Mouse (Mus musculus) yolk sac, embryonic 10.5 days (tissue): ENCODE results near the gene March1.
"Not testable (repeated sequence)": the region's sequence is repeated elsewhere in the genome, so short reads cannot be mapped to it uniquely, and the experiment has no call there.

Source experiments
- DNase-seq: peaks from one replicate; pipeline ENCODE4 v3.0.0-alpha.2; 2017; ENCODE audit warnings: low spot score

March1 gene

DNA sequence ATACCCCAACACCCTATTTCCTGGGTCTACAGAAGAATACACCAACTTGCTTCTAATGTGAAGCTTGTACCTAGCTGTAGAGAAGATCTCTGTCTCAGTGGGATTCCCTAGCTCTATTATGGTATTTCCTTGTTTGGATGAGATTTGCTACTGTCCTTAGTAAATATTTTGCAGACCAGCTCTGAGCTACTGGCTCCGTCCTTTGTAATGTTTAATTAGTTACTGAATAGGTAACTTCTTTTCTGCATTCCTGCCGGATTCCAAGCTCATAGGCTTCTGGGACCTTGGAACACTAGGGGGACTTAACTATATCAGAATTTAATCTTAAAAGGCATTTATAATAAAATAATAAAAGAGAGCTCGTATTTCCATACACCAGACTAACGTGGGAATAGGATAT is 799.9 kb downstream of the March1 start:
- not testable (repeated sequence) for DNase-seq

GRCm38 (mm10) chr8:66430639-66431038 is 812.9 kb downstream of the March1 start:
- DNase-seq, result no peak

DNA sequence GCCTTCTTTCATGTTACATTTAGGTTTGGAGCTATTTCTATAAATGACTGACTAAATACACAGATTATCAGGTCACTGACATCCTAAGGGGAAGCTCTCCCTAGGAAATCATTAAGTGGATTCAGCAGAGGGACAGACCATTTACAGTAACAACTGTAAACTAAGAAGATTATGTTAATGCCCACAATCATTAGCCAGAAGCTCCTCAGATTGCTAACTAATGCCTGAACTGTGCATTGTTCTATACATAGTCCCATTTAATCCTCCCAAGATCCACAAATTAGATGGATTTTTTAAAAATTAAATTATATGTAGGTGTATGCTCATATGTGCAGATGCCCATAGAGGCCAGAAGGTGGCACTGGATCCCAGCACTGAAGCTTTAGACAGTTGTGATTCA is 815.9 kb downstream of the March1 start:
- DNase-seq, result no peak

- no peak for DNase-seq
These were observed 819.1 kb downstream of the March1 start for GRCm38 (mm10) chr8:66436804-66437203.

- no peak for DNase-seq
These were observed 820.2 kb downstream of the March1 start for GRCm38 (mm10) chr8:66437929-66438328.

GRCm38 (mm10) chr8:66438468-66438867 is 820.8 kb downstream of the March1 start:
- no peak for DNase-seq

GRCm38 (mm10) chr8:66441123-66441522 is 823.4 kb downstream of the March1 start:
- DNase-seq, result no peak

- DNase-seq, result no peak
These were observed 825.1 kb downstream of the March1 start for GRCm38 (mm10) chr8:66442778-66443177.

- DNase-seq, result no peak
These were observed 826.4 kb downstream of the March1 start for GRCm38 (mm10) chr8:66444141-66444540.

DNA sequence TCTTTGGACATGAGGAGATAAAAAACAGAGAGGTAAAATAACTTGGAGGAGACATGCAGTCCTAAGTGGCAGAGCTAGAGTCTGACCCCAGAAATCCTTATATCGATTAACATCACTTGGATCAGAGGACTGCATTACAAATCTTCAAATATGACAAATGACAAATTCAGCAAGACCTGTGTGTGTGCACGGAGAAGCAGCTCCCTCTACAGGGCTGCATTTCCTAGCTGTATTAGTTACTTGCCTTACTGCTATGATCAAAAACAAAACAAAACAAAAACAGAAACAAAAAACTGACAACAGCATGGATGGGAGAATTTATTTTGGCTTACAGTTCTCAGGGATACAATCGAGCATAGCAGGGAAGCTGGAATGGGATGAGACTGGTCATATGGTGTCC is 827.7 kb downstream of the March1 start:
- no peak for DNase-seq

- no peak for DNase-seq
These were observed 833.0 kb downstream of the March1 start for GRCm38 (mm10) chr8:66450691-66451090.

GRCm38 (mm10) chr8:66457057-66457456 is 839.4 kb downstream of the March1 start:
- DNase-seq, result no peak

- no peak for DNase-seq
These were observed 852.1 kb downstream of the March1 start for GRCm38 (mm10) chr8:66469821-66470220.

- no peak for DNase-seq
These were observed 859.2 kb downstream of the March1 start for GRCm38 (mm10) chr8:66476880-66477279.

GRCm38 (mm10) chr8:66486084-66486763 is 868.5 kb downstream of the March1 start, which contains the start of gene Tma16:
Gene Tma16, minus strand, starts transcription at chr8:66486530.
- peak; percentile 75 for DNase-seq

GRCm38 (mm10) chr8:66488556-66488955 is 870.9 kb downstream of the March1 start:
- no peak for DNase-seq

GRCm38 (mm10) chr8:66490624-66491023 is 872.9 kb downstream of the March1 start:
- DNase-seq, result no peak

DNA sequence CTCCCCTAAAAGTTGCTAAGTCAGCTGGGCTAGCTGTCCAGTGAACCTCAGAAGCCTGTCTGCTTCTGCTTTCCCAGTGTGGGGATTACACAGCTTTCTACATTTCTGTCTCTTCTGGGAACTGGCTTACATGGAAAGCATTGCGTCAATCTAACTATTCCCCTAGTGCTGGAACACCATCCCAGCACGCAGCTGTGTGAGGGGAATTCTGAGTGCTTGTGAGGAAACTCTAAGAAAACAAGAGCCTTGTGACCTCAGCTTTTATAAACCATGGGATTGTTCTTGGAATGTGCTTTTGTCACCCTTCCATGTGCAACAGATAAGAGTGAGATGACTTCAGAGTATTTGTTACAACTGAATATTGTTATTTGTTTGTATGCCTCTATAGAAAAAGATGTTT is 876.8 kb downstream of the March1 start:
- DNase-seq, result no peak

- peak; percentile 38 for DNase-seq
These were observed 878.0 kb downstream of the March1 start for GRCm38 (mm10) chr8:66495726-66496125.

- no peak for DNase-seq
These were observed 879.4 kb downstream of the March1 start for GRCm38 (mm10) chr8:66496998-66497577.

DNA sequence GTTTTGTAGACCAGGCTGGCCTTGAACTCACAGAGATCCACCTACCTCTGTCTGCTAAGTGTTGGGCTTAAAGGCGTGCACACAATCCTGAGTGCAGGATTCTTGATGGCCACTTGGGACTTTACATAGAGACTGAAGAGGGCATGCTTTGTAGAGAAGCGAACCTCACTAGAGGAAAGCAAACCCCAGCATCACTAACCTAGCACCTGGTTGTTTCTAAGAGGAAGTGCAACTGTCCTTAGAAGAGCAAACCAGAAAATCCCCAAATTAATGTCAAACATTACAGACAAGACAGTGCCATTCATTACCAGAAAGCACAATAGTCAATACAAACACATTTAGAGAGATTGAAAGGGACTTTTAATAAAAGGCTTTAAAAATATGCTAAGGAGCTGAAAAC is 885.7 kb downstream of the March1 start:
- no peak for DNase-seq

GRCm38 (mm10) chr8:66511537-66511936 is 893.8 kb downstream of the March1 start, which contains the start of gene Tktl2:
Gene Tktl2, plus strand, starts transcription at chr8:66511756.
- DNase-seq, result no peak

DNA sequence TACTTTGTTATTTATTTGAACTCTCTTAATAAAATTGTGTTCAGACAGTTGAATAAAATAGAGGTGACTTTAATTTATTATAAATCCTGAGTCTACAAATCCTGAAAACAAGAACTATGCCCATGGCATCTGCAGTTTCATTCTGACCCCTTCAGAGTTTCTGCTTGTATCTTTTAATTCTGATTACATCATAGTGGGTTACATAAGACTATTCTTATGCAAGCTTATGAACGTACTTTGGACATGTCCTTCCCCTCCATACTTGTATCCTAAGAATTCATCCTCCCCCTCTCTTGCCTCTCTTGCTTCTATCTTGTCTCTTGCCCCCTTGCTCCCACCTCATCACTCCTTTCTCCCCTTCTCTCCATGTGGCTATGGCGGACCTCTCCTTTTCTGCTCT is 901.4 kb downstream of the March1 start:
- no peak for DNase-seq

DNA sequence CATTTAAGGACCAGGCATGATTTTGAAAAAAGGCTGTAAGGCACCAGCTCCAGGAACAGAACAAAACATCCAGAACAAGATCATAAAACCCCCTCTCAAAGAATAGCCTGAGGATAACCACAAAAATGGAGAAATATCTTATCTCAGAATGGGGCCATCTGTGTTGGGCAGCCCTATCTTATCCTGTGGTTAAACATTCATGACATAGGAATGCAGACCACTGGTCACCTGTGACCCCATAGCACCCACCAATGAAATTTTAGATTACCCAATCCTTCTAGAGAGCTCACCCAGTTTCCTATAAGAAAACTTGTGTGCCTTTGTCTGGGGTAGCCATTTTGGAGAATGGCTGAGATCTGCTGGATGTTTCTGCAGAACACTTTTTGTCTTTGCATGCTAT is 902.9 kb downstream of the March1 start:
- DNase-seq, result no peak
